Mouse (Mus musculus) ES-Bruce4 (cell line): Measurements from ENCODE around the gene Tcta.

Source experiments
- CTCF ChIP-seq: IDR thresholded peaks from one replicate; pipeline ENCODE4 v1.8.1; 2011; ENCODE audit warnings: low read depth, low read length
- EP300 ChIP-seq: IDR thresholded peaks from 2 replicates; pipeline ENCODE4 v1.6.1; 2011; ENCODE audit warnings: low read depth, low read length; ENCODE audit not compliant: insufficient read depth

DNA sequence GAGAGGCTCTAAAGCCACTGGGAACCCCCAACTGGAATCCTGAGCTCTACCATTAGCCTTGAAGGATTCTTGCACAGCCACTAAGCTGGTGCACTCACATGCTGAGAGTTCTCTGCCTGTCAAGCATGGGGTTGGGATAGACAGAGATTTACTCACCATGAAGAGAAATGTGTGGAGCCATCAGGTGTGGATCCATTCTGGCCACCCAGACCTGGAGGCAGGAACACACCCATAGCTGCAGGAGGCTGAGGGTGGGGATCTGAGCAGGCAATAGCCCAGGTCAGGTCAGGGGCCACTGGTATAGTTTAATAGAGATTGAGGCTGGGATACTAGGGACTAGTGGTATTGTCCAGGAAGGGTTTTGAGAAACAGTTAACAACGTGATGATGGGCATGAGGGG is 790 bp downstream of the Tcta start:
- no peak for TF ChIP-seq EP300
- TF ChIP-seq CTCF = no peak
